ENCODE assay signal across 14 mouse cellular contexts in genomic region chr3:104306961-104307360, GRCm38 (mm10).
"Had no signal": no experiment of that assay in that cellular context is flagged by ENCODE, and none has a peak within 500 bp of the region (broad histone marks: within the 10 kb centered on the region; RNA-seq: fewer than 3 reads in every experiment).

No protein-coding gene starts in this region.

- H3K4me1 ChIP-seq: liver, embryonic 13.5 days had no signal

- H3K4me3 ChIP-seq: kidney, embryonic 15.5 days; left cerebral cortex, adult 2 months; liver, embryonic 13.5 days; neural tube, embryonic 13.5 days had no signal

- DNase-seq: kidney, adult 11 months; kidney, adult 8-10 months; kidney, postnatal 10 days; kidney, postnatal 36 days; layer of hippocampus, postnatal 36 days; liver, embryonic 13.5 days; lung, adult 2 months; lung, postnatal 14 days; lung, postnatal 4 days; midbrain, embryonic 14.5 days; right cerebral cortex, postnatal 25 days had no signal

- H3K27ac ChIP-seq: left cerebral cortex, adult 2 months; liver, embryonic 13.5 days; neural tube, embryonic 13.5 days had no signal

- H3K9me3 ChIP-seq: kidney, embryonic 15.5 days; liver, embryonic 13.5 days; neural tube, embryonic 13.5 days had no signal

- H3K27me3 ChIP-seq: kidney, embryonic 15.5 days; liver, embryonic 13.5 days; neural tube, embryonic 13.5 days had no signal

- H3K36me3 ChIP-seq: kidney, embryonic 15.5 days; liver, embryonic 13.5 days; neural tube, embryonic 13.5 days had no signal
